Mouse (Mus musculus) hematopoietic stem cell, adult 5-6 weeks (primary cell): ENCODE results near the gene Krtap6-1. TPM values are rescaled to one million over a fixed set of nuclear protein-coding genes. Genes with fewer than 3 reads are reported as not detected.
"Not testable (repeated sequence)": the region's sequence is repeated elsewhere in the genome, so short reads cannot be mapped to it uniquely, and the experiment has no call there.

Experiments
- ATAC-seq, 2 experiments: fragments of 125-278 bp in 1 of 2; replicated peaks in 1 of 2; 2 replicates each; pipeline ENCODE4 v1.8.0; 2016 to 2017; ENCODE audit warnings: inconsistent platforms in 2 of 2, mild to moderate bottlenecking in 2 of 2, moderate number of reproducible peaks in 2 of 2, low read depth in 1 of 2, moderate TSS enrichment in 1 of 2; ENCODE audit not compliant: low FRiP score in 2 of 2, poor library complexity in 2 of 2, severe bottlenecking in 2 of 2, insufficient read depth in 1 of 2, low TSS enrichment in 1 of 2
- total RNA-seq: library from RNA; stranded (forward); fragments of 172-1452, 232-1000 nt; gene quantifications from 2 replicates; pipeline ENCODE4 v1.2.3, GENCODE M21; 2017

Gene Krtap6-1
- not detected in 2 replicates for total RNA-seq

DNA sequence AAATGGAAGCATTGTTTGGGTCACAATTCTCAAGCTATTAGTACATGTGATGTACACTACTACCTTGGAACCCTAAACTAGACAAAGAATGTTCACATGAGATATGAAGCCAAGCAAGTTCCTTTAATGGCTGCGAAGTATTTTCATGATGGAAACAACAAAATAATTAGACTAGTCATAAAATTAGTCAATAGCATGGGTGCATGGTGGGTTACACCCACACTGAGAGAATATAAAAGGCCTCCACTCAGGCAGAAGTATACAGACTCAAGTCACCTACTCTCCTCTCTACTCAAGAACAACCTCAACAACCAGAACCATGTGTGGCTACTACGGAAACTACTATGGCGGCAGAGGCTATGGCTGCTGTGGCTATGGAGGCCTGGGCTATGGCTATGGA, at the start of gene Krtap6-1:
Gene Krtap6-1, plus strand, starts transcription at position 301 of the 400 bp plus-strand sequence.
- ATAC-seq: not testable (repeated sequence)

DNA sequence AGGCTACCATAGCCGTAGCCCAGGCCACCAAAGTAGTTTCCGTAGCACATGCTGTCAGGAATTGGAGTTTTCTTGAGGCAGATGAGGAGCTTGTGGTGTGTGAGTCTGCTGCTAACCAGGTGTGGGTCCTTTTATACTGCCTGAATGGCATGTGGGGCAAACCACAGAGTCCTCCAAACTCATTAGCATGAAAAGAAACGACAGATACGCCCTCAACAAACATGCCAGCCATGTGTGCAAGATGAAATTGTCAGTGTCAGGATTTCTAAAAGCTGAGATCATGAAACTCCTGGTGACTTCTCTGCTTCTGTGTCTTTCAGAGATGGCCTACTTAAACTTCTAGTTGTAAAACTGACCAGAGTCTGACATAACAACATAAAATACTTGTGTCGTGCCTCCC, 20.8 kb upstream of the Krtap6-1 start, which contains the start of gene Krtap22-2:
Gene Krtap22-2, minus strand, starts transcription at position 101 of the 400 bp plus-strand sequence.
- ATAC-seq: no peak

DNA sequence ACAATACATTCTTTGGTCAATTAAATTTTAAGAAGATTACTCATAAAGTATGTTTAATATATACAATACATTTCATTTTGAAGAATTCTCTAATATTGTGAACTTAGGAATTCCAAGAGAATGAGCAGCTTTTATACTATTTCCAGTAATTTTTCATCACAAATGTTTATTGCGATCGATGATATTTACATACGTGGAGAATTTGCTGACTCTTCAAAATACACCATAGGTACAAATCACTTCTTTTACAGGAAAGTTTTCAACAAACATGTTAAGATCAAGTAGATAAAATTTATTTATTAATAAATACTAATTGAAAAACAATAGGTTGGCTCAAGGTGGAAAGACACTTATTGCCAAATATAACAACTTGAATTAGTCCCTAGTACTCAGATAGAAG, 17.5 kb upstream of the Krtap6-1 start:
- ATAC-seq: no peak

DNA sequence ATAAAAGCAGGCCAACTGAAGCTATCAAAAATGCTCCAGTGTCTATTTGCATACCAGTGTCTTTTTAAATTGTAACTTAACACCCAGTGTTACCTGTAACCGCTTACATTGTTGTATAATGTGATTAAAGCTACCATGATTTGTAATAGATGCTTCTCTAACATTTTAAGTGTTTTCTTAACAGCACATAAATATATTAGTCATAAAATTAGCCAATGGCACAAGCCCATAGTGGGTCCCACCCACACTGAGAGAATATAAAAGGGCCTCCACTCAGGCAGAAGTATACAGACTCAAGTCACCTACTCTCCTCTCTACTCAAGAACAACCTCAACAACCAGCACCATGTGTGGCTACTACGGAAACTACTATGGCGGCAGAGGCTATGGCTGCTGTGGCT, 16.5 kb upstream of the Krtap6-1 start, which contains the start of gene Gm10229:
Gene Gm10229, plus strand, starts transcription at position 301 of the 400 bp plus-strand sequence.
- ATAC-seq: not testable (repeated sequence)

DNA sequence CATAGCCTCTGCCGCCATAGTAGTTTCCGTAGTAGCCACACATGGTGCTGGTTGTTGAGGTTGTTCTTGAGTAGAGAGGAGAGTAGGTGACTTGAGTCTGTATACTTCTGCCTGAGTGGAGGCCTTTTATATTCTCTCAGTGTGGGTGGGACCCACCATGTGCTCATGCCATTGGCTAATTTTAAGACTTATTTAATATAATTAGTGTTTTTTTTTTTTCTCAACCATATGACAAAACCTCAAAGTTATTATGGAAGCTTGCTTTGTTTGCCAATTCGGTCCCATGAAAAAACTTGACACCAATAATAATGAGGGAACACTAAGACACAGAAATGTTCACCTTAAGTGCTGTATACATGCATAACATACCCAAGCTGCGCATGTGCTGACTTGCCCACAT, 9.9 kb downstream of the Krtap6-1 start, which contains the start of gene Gm10228:
Gene Gm10228, minus strand, starts transcription at position 101 of the 400 bp plus-strand sequence.
- not testable (repeated sequence) for ATAC-seq

DNA sequence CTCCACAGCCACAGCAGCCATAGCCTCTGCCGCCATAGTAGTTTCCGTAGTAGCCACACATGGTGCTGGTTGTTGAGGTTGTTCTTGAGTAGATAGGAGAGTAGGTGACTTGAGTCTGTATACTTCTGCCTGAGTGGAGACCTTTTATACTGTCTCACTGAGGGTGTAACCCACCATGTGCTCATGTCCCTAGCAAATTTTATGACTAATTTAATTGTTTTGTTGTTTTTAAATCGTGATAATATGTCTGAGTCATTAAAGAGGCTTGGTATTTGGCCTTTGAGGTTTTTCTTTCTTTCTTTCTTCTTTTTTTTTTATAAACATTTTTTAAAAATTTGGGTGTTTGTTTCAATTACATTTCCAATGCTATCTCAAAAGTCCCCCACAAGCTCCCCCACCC, 16.3 kb downstream of the Krtap6-1 start, which contains the start of gene Krtap6-5:
Gene Krtap6-5, minus strand, starts transcription at position 101 of the 400 bp plus-strand sequence.
- no peak for ATAC-seq

DNA sequence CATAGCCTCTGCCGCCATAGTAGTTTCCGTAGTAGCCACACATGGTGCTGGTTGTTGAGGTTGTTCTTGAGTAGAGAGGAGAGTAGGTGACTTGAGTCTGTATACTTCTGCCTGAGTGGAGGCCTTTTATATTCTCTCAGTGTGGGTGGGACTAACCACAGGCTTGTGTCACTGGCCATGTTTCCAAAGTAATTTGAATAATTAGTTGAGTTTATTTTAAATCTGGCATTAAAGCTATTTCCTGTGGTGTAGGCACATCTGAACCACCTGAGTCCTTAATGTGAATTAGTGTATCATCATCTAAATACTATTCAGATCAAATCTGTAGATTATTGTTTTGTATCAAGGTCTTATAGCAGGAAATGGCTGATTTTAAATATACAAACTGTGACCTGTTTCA, 32.4 kb downstream of the Krtap6-1 start, which contains the start of gene 1110025L11Rik:
Gene 1110025L11Rik, minus strand, starts transcription at position 101 of the 400 bp plus-strand sequence.
- ATAC-seq: not testable (repeated sequence)

DNA sequence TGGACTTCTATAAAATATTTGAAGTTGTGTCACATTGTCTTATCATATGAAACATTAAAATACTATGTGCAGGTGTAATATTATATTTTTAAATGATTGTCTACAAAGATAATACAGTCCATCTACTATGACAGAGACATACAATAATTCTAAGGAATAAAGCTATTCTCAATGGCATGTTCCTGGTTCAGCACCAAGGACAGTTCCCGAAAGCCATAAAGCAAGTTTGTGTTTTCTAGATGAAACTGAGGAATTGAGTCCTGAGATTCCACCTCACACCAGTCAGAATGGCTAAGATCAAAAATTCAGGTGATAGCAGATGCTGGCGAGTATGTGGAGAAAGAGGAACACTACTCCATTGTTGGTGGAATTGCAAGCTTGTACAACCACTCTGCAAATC, 39.5 kb downstream of the Krtap6-1 start:
- not testable (repeated sequence) for ATAC-seq

Other genes with a start within 250 kb of the Krtap6-1 start
- gene Gm20741, start 219.5 kb upstream of the Krtap6-1 start, total RNA-seq: not detected in 2 replicates
- gene Krtap15, start 211.5 kb upstream of the Krtap6-1 start, total RNA-seq: not detected in 2 replicates
- not detected in 2 replicates for gene Krtap14, start 205.6 kb upstream of the Krtap6-1 start, total RNA-seq
- gene Krtap19-1, start 162.3 kb upstream of the Krtap6-1 start, total RNA-seq: not detected in 2 replicates
- not detected in 2 replicates for gene Krtap19-2, start 157.4 kb upstream of the Krtap6-1 start, total RNA-seq
- gene Krtap19-3, start 153.7 kb upstream of the Krtap6-1 start, total RNA-seq: not detected in 2 replicates
- not detected in 2 replicates for gene Krtap19-4, start 146.6 kb upstream of the Krtap6-1 start, total RNA-seq
- not detected in 2 replicates for gene Krtap19-5, start 135.2 kb upstream of the Krtap6-1 start, total RNA-seq
- not detected in 2 replicates for gene Krtap19-9b, start 99.4 kb upstream of the Krtap6-1 start, total RNA-seq
- gene Krtap16-3, start 68.8 kb upstream of the Krtap6-1 start, total RNA-seq: not detected in 2 replicates
- gene Krtap22-2, start 20.9 kb upstream of the Krtap6-1 start, total RNA-seq: not detected in 2 replicates
- gene Gm10229, start 16.4 kb upstream of the Krtap6-1 start, total RNA-seq: not detected in 2 replicates
- not detected in 2 replicates for gene Gm10228, start 9.8 kb downstream of the Krtap6-1 start, total RNA-seq
- gene Krtap6-5, start 16.2 kb downstream of the Krtap6-1 start, total RNA-seq: not detected in 2 replicates
- not detected in 2 replicates for gene 1110025L11Rik, start 32.3 kb downstream of the Krtap6-1 start, total RNA-seq
- gene Krtap6-3, start 52.3 kb downstream of the Krtap6-1 start, total RNA-seq: not detected in 2 replicates
- gene Gm6358, start 109.2 kb downstream of the Krtap6-1 start, total RNA-seq: not detected in 2 replicates
- not detected in 2 replicates for gene Gm10061, start 119.4 kb downstream of the Krtap6-1 start, total RNA-seq
- gene Gm9789, start 126.3 kb downstream of the Krtap6-1 start, total RNA-seq: not detected in 2 replicates
- gene Gm7735, start 137.8 kb downstream of the Krtap6-1 start, total RNA-seq: not detected in 2 replicates
- not detected in 2 replicates for gene 1110057P08Rik, start 143.0 kb downstream of the Krtap6-1 start, total RNA-seq
- not detected in 2 replicates for gene Krtap20-2, start 174.2 kb downstream of the Krtap6-1 start, total RNA-seq